Mouse (Mus musculus): ENCODE data around the gene Stk16. TPM values are rescaled to one million over a fixed set of nuclear protein-coding genes. Genes with fewer than 3 reads are reported as not detected.

Stk16 gene
- polyA plus RNA-seq, 1 experiment from 2014 or later = 117 TPM

- Histone ChIP-seq H3K36me3 (replicated peaks; ENCODE audit: control insufficient read depth, insufficient read depth, low read depth, low read length) (peaks cover 2% of the 10 kb centered on the region), H3K9ac (replicated peaks; ENCODE audit: low read length) (no peak overlapping the region), H3K27me3 (ENCODE audit: control insufficient read depth, insufficient read depth, low read length) (no peaks in the 10 kb centered on the region), H3K4me3 (ENCODE audit: low read depth, low read length) (no peak overlapping the region), H3K9me3 (replicated peaks; ENCODE audit: control insufficient read depth, low read length) (no peaks in the 10 kb centered on the region), H3K4me2 (ENCODE audit: low read depth, low read length) (no peak overlapping the region), H3K4me1 (ENCODE audit: control insufficient read depth, insufficient read depth, low read length) (0 out of 2 replicates have a peak, but pooled peaks cover 3% of the 10 kb centered on the region), H3K27ac (replicated peaks; ENCODE audit: low read depth, low read length) (no peak overlapping the region)
- DNase-seq (ENCODE audit: low spot score) = no peak
- 81% methylated on average over 4 of the region's 4 CpGs for WGBS
- ATAC-seq (replicated peaks; ENCODE audit: insufficient number of reproducible peaks, low FRiP score, low TSS enrichment, low read depth) = no peak
Observed at GRCm38 (mm10) chr1:75181377-75181870, 29.2 kb upstream of the Stk16 start.

- WGBS = 74% methylated on average over 4 of the region's 4 CpGs
- no peak overlapping the region for H3K4me3 ChIP-seq (ENCODE audit: low read depth, low read length)
- 0 out of 2 replicates have a peak, but pooled peaks cover 3% of the 10 kb centered on the region for H3K4me1 ChIP-seq (ENCODE audit: control insufficient read depth, insufficient read depth, low read length)
- no peak overlapping the region for H3K4me2 ChIP-seq (ENCODE audit: low read depth, low read length)
- no peak for ATAC-seq (replicated peaks; ENCODE audit: insufficient number of reproducible peaks, low FRiP score, low TSS enrichment, low read depth)
- no peak for DNase-seq (ENCODE audit: low spot score)
- peaks cover 2% of the 10 kb centered on the region for H3K36me3 ChIP-seq (replicated peaks; ENCODE audit: control insufficient read depth, insufficient read depth, low read depth, low read length)
- no peaks in the 10 kb centered on the region for H3K27me3 ChIP-seq (ENCODE audit: control insufficient read depth, insufficient read depth, low read length)
- no peaks in the 10 kb centered on the region for H3K9me3 ChIP-seq (replicated peaks; ENCODE audit: control insufficient read depth, low read length)
- H3K9ac ChIP-seq (replicated peaks; ENCODE audit: low read length) = no peak overlapping the region
- H3K27ac ChIP-seq (replicated peaks; ENCODE audit: low read depth, low read length) = no peak overlapping the region
Observed at GRCm38 (mm10) chr1:75182160-75182559, 28.5 kb upstream of the Stk16 start.

GRCm38 (mm10) chr1:75185495-75185894 lies 25.1 kb upstream of the Stk16 start:
- DNase-seq (ENCODE audit: low spot score) (no peak), ATAC-seq (replicated peaks; ENCODE audit: insufficient number of reproducible peaks, low FRiP score, low TSS enrichment, low read depth) (no peak)
- Histone ChIP-seq H3K4me1 (ENCODE audit: control insufficient read depth, insufficient read depth, low read length) (no peaks in the 10 kb centered on the region), H3K27me3 (ENCODE audit: control insufficient read depth, insufficient read depth, low read length) (no peaks in the 10 kb centered on the region), H3K27ac (replicated peaks; ENCODE audit: low read depth, low read length) (no peak overlapping the region), H3K9ac (replicated peaks; ENCODE audit: low read length) (no peak overlapping the region), H3K4me3 (ENCODE audit: low read depth, low read length) (no peak overlapping the region), H3K4me2 (ENCODE audit: low read depth, low read length) (no peak overlapping the region), H3K9me3 (replicated peaks; ENCODE audit: control insufficient read depth, low read length) (no peaks in the 10 kb centered on the region), H3K36me3 (replicated peaks; ENCODE audit: control insufficient read depth, insufficient read depth, low read depth, low read length) (peaks cover 2% of the 10 kb centered on the region)
- 94% methylated on average over 11 of the region's 11 CpGs for whole genome bisulfite sequencing

GRCm38 (mm10) chr1:75187126-75187525 lies 23.5 kb upstream of the Stk16 start:
- H3K4me3 ChIP-seq (ENCODE audit: low read depth, low read length) = no peak overlapping the region
- DNase-seq (ENCODE audit: low spot score) = no peak
- H3K4me1 ChIP-seq (ENCODE audit: control insufficient read depth, insufficient read depth, low read length) = no peaks in the 10 kb centered on the region
- H3K27ac ChIP-seq (replicated peaks; ENCODE audit: low read depth, low read length) = no peak overlapping the region
- ATAC-seq (replicated peaks; ENCODE audit: insufficient number of reproducible peaks, low FRiP score, low TSS enrichment, low read depth) = no peak
- no peak overlapping the region for H3K9ac ChIP-seq (replicated peaks; ENCODE audit: low read length)
- H3K27me3 ChIP-seq (ENCODE audit: control insufficient read depth, insufficient read depth, low read length) = no peaks in the 10 kb centered on the region
- H3K4me2 ChIP-seq (ENCODE audit: low read depth, low read length) = no peak overlapping the region
- H3K9me3 ChIP-seq (replicated peaks; ENCODE audit: control insufficient read depth, low read length) = no peaks in the 10 kb centered on the region
- H3K36me3 ChIP-seq (replicated peaks; ENCODE audit: control insufficient read depth, insufficient read depth, low read depth, low read length) = peaks cover 2% of the 10 kb centered on the region; the same call in 1 of the 2 replicates

GRCm38 (mm10) chr1:75187914-75188483 lies 22.6 kb upstream of the Stk16 start:
- ATAC-seq (replicated peaks; ENCODE audit: insufficient number of reproducible peaks, low FRiP score, low TSS enrichment, low read depth) (no peak), DNase-seq (ENCODE audit: low spot score) (no peak)
- Histone ChIP-seq H3K9ac (replicated peaks; ENCODE audit: low read length) (no peak overlapping the region), H3K27ac (replicated peaks; ENCODE audit: low read depth, low read length) (no peak overlapping the region), H3K4me2 (ENCODE audit: low read depth, low read length) (no peak overlapping the region), H3K4me3 (ENCODE audit: low read depth, low read length) (no peak overlapping the region), H3K36me3 (replicated peaks; ENCODE audit: control insufficient read depth, insufficient read depth, low read depth, low read length) (no peaks in the 10 kb centered on the region; the same call in 1 of the 2 replicates), H3K4me1 (ENCODE audit: control insufficient read depth, insufficient read depth, low read length) (no peaks in the 10 kb centered on the region), H3K9me3 (replicated peaks; ENCODE audit: control insufficient read depth, low read length) (no peaks in the 10 kb centered on the region), H3K27me3 (ENCODE audit: control insufficient read depth, insufficient read depth, low read length) (no peaks in the 10 kb centered on the region)
- WGBS = 88% methylated on average over 2 of the region's 2 CpGs

- Histone ChIP-seq H3K9me3 (replicated peaks; ENCODE audit: control insufficient read depth, low read length) (no peaks in the 10 kb centered on the region), H3K9ac (replicated peaks; ENCODE audit: low read length) (no peak overlapping the region), H3K27ac (replicated peaks; ENCODE audit: low read depth, low read length) (no peak overlapping the region), H3K36me3 (replicated peaks; ENCODE audit: control insufficient read depth, insufficient read depth, low read depth, low read length) (no peaks in the 10 kb centered on the region), H3K4me3 (ENCODE audit: low read depth, low read length) (no peak overlapping the region), H3K27me3 (ENCODE audit: control insufficient read depth, insufficient read depth, low read length) (no peaks in the 10 kb centered on the region), H3K4me1 (ENCODE audit: control insufficient read depth, insufficient read depth, low read length) (no peaks in the 10 kb centered on the region), H3K4me2 (ENCODE audit: low read depth, low read length) (no peak overlapping the region)
- ATAC-seq (replicated peaks; ENCODE audit: insufficient number of reproducible peaks, low FRiP score, low TSS enrichment, low read depth) = no peak
- no peak for DNase-seq (ENCODE audit: low spot score)
- 60% methylated on average over 2 of the region's 2 CpGs for WGBS
Observed at GRCm38 (mm10) chr1:75190577-75190976, 20.1 kb upstream of the Stk16 start.

GRCm38 (mm10) chr1:75191258-75191621 lies 19.4 kb upstream of the Stk16 start:
- WGBS = 49% methylated on average over 5 of the region's 5 CpGs

GRCm38 (mm10) chr1:75191622-75192402 lies 18.8 kb upstream of the Stk16 start, which contains the start of the genes Ankzf1 and Atg9a:
Gene Ankzf1, plus strand, starts transcription at chr1:75192151.
Gene Atg9a, minus strand, starts transcription at chr1:75192196.
- no peaks in the 10 kb centered on the region for H3K9me3 ChIP-seq (replicated peaks; ENCODE audit: control insufficient read depth, low read length)
- under 1% methylated on average over 56 of the region's 56 CpGs for WGBS
- H3K9ac ChIP-seq (replicated peaks; ENCODE audit: low read length) = peak within 1 kb of the TSS; percentile 79
- ATAC-seq (replicated peaks; ENCODE audit: insufficient number of reproducible peaks, low FRiP score, low TSS enrichment, low read depth) = peak; percentile 99
- H3K4me1 ChIP-seq (ENCODE audit: control insufficient read depth, insufficient read depth, low read length) = no peaks in the 10 kb centered on the region
- H3K36me3 ChIP-seq (replicated peaks; ENCODE audit: control insufficient read depth, insufficient read depth, low read depth, low read length) = no peaks in the 10 kb centered on the region; the same call in 1 of the 2 replicates
- H3K27me3 ChIP-seq (ENCODE audit: control insufficient read depth, insufficient read depth, low read length) = no peaks in the 10 kb centered on the region
- H3K4me3 ChIP-seq (ENCODE audit: low read depth, low read length) = peak within 1 kb of the TSS; percentile 70
- H3K27ac ChIP-seq (replicated peaks; ENCODE audit: low read depth, low read length) = peak within 1 kb of the TSS; percentile 64
- peak within 1 kb of the TSS; percentile 93 for H3K4me2 ChIP-seq (ENCODE audit: low read depth, low read length)
- DNase-seq (ENCODE audit: low spot score) = peak; percentile 97

More at GRCm38 (mm10) chr1:75191258-75191621, 19.4 kb upstream of the Stk16 start:
- Histone ChIP-seq H3K36me3 (replicated peaks; ENCODE audit: control insufficient read depth, insufficient read depth, low read depth, low read length) (no peaks in the 10 kb centered on the region), H3K4me1 (ENCODE audit: control insufficient read depth, insufficient read depth, low read length) (no peaks in the 10 kb centered on the region), H3K9me3 (replicated peaks; ENCODE audit: control insufficient read depth, low read length) (no peaks in the 10 kb centered on the region), H3K27ac (replicated peaks; ENCODE audit: low read depth, low read length) (no peak overlapping the region; the same call in 1 of the 2 replicates), H3K4me3 (ENCODE audit: low read depth, low read length) (peak overlapping the region; percentile 70), H3K4me2 (ENCODE audit: low read depth, low read length) (peak overlapping the region; percentile 75), H3K9ac (replicated peaks; ENCODE audit: low read length) (peak overlapping the region; percentile 65), H3K27me3 (ENCODE audit: control insufficient read depth, insufficient read depth, low read length) (no peaks in the 10 kb centered on the region)
- DNase-seq (ENCODE audit: low spot score) (no peak), ATAC-seq (replicated peaks; ENCODE audit: insufficient number of reproducible peaks, low FRiP score, low TSS enrichment, low read depth) (no peak; the same call in 1 of the 2 replicates)
